Mouse (Mus musculus) left cerebral cortex, postnatal 36 days (tissue): ENCODE measurements around the gene Heatr5b. TPM values are rescaled to one million over a fixed set of nuclear protein-coding genes. Genes with fewer than 3 reads are reported as not detected.

Source experiments
- DNase-seq, 2 experiments: peaks; one replicate each; pipeline ENCODE4 v3.0.0; 2021 to 2022; ENCODE audit warnings: low spot score in 2 of 2, mixed read lengths in 1 of 2
- intact Hi-C: fragments of 180-260 bp; cut with DNase I; formaldehyde crosslinking; loops from one replicate; pipeline ENCODE4 v1.15.1; 2025
- total RNA-seq, 2 experiments: library from RNA; stranded (reverse); gene quantifications; 2 replicates each; pipeline ENCODE4 v1.2.3; 2021

The Heatr5b gene
- total RNA-seq, 2 experiments from 2014 or later, result 55.4 to 60.1 TPM

GRCm38 (mm10) chr17:78719086-78719485 lies 116.1 kb downstream of the Heatr5b start:
- no peak for DNase-seq
- intact Hi-C loops, result no loop called here

GRCm38 (mm10) chr17:78710258-78710657 lies 124.9 kb downstream of the Heatr5b start:
- intact Hi-C loops, result no loop called here
- DNase-seq, result no peak

- DNase-seq, result no peak
- intact Hi-C loops, result no loop called here
Observed at GRCm38 (mm10) chr17:78708422-78708821, 126.7 kb downstream of the Heatr5b start.

GRCm38 (mm10) chr17:78702988-78703387 lies 132.2 kb downstream of the Heatr5b start:
- intact Hi-C loops, result no loop called here
- no peak for DNase-seq

Other genes with a start within 250 kb of the Heatr5b start
- gene Strn, start 98.2 kb downstream of the Heatr5b start, total RNA-seq, result 10 to 100 TPM; 61.8 to 79.9 TPM
- gene Gpatch11, start 203 bp upstream of the Heatr5b start, total RNA-seq, result 10 to 100 TPM; 35.9 to 44.5 TPM
- gene Eif2ak2, start 47.2 kb upstream of the Heatr5b start, total RNA-seq, result 1 to 10 TPM; 3.6 to 4.6 TPM
- under 1 TPM in 1 of 2 experiments, not detected in 1; 0.44 TPM for gene Sult6b1, start 71.6 kb upstream of the Heatr5b start, total RNA-seq
- 10 to 100 TPM; 27.5 to 28.0 TPM for gene Cebpzos, start 81.1 kb upstream of the Heatr5b start, total RNA-seq
- 10 to 100 TPM; 27.1 to 31.5 TPM for gene Cebpz, start 101.7 kb upstream of the Heatr5b start, total RNA-seq
- gene Ndufaf7, start 101.8 kb upstream of the Heatr5b start, total RNA-seq, result 10 to 100 TPM; 53.7 to 58.1 TPM
- 10 to 100 TPM; 10.1 to 10.2 TPM for gene Prkd3, start 185.5 kb upstream of the Heatr5b start, total RNA-seq
- 10 to 100 TPM in 1 of 2 experiments, 1 to 10 TPM in 1; 8.4 to 10.2 TPM for gene Qpct, start 216.5 kb upstream of the Heatr5b start, total RNA-seq